Mouse (Mus musculus): ENCODE measurements around the gene Svopl.

Gene Svopl

DNA sequence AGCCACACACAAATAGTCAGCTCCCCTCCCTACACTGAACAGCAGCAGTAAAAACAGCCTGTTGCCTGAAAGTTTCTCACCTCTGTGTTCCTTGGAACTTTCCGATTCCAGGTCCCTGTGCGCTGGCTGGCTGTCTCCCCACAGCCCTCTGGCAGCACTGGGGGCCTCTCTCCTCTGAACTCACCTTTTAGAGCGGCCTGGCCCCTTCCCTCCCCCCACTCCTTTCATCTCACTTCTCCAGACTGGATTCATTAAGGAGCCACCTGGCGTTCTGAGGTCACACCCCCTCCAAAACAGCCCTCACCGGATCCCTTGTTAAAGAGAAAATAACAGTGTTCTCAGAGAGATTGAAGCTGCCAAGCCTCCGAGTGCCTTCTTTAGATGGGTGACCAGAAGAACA is at the start of gene Svopl:
Svopl (minus strand) TSS at position 159 of the 400 bp plus-strand sequence.
- no peak for DNase-seq

GRCm38 (mm10) chr6:38094701-38095100 is 47.9 kb upstream of the Svopl start:
- no peak for DNase-seq

GRCm38 (mm10) chr6:38092539-38092938 is 45.7 kb upstream of the Svopl start:
- DNase-seq: no peak

DNA sequence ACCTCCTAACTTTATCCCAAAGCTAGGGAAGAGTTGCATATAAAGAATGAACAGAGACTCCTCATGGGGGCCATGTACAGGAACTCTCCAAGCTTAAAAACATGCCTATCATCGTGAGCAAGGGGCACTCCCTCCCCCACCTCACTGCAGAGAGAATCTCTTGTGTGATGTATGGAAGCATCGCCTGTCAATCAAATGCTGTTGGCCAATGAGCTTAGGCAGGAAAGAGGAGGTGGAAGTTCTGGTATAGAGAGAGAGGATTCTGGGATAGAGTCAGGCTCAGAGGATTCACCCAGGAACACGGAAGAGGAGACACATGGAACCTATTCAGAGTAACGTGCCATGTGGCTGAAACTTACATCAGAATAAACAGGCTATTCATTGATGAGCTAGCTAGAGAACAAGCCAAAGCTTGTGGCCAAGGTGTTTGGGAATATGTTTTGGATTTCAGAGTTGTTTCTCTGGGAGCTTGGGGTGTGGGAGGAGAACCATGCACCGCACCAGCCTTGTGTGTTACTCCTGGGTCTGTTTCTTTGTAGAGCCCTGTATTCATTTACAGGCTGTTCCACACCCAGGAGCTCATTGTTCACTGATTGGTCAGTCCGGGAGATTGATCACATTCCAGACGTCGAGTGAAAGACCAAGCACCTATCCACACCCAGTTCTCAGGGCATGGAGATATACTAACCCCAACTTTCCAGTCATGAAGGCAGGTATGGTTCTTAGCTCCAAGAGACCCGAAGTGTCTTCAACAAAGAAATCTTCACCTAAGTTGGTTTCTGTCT is 40.6 kb upstream of the Svopl start:
- no peak for DNase-seq

DNA sequence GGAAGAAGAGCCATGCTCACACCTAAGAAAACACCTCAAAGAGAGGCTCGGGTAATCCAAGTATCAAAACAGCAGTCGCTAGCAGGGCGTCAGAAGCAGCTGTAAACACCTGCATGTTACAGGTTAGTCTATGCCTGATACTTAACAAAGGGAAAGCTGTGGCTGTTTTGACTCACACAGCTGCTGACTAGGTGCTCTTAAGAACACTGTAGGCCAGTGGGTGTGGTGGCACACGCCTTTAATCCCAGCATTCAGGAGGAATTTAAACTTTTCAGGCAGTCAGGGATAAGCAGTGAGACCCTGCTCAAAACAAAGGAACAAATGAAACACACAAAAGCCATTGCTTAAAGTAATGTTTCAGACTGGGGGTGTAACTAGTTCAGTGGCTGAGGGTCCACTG is 36.4 kb upstream of the Svopl start:
- DNase-seq: no peak

- DNase-seq: no peak
Measured at GRCm38 (mm10) chr6:38081727-38082341, 35.0 kb upstream of the Svopl start.

DNA sequence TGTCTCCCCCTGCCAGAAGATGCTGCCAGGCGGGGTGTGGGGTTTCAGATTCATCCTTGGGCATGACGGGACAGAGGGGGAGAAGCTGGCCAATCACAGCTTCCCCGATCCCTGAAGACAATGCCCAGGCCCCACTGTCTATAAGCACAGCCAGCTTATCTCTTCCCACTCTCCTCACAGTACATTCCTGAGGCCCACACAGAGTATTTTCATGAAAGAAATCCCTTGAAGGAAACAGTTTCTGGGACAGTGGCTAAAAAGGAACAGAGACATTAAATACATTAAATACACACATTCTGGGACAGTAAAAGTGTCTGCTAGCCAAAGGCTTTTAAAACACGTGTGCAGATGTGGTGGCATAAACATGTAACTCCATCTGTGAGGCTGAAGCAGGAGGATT is 33.6 kb upstream of the Svopl start:
- DNase-seq: no peak

GRCm38 (mm10) chr6:38073592-38073991 is 26.8 kb upstream of the Svopl start:
- no peak for DNase-seq

- DNase-seq: no peak
Measured at GRCm38 (mm10) chr6:38072137-38072796, 25.5 kb upstream of the Svopl start.

DNA sequence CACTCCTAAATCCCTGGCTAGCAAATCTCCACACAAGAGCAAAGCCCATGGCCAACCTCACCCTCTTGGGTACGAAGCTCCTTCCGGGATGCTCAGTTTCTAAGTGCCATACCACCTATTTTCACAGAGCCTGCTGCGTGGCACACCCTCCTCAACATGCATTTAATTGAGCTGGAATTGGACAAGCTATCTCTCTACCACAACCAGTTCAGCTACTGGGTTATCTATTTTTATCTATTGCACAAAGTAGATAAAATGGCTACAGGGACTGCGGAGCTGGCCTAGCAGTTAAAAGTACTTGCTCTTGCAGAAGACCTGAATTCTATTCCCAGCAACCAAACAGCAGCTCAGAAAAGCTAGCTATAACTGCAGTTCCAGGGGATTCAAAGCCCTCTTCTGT is 24.5 kb upstream of the Svopl start:
- no peak for DNase-seq

DNA sequence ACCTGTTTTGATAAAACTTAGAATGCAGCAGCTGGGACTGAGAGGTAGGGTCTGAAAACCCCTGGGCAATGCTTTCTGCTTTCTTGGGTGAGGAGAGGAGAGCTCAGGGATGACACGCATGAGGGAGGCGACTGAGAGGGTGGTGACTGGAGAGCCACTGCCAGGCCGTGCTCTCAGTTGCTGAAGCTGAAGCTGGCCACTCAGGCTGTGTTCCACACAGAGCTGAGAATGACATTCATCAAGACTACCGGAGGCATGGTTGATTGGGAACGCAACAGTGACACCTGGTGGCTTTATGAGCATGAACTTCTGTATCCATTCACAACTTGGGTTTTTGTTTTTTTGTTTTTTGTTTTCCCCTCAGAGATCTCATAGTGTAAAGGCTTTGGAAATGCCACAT is 19.4 kb upstream of the Svopl start:
- peak; percentile 80 to 81 for DNase-seq

GRCm38 (mm10) chr6:38065501-38066122 is 18.8 kb upstream of the Svopl start:
- peak; percentile 54 to 64 for DNase-seq

GRCm38 (mm10) chr6:38065122-38065500 is 18.3 kb upstream of the Svopl start:
- DNase-seq: peak; percentile 95

GRCm38 (mm10) chr6:38064621-38065020 is 17.8 kb upstream of the Svopl start:
- DNase-seq: peak in 1 of 2 experiments; percentile 13

DNA sequence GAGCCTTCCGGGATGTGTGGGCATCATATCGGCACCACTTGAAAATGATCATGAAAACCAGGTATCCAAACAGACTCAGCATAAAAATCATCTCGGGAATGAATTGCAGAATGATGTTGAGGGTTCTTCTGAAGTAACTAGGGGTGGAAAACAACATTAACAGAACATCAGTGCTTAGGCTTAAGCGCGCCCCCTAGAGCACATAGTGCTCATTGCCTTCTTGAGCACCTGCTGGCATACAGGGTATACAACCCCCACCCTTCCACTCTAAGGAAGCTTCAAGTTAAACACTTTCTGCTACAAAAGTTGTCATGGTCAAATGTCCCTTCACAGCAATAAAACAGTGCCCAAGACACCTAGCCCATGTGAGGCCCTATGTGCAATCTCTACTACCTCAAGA is 12.0 kb upstream of the Svopl start:
- no peak for DNase-seq

GRCm38 (mm10) chr6:38055471-38056330 is 8.9 kb upstream of the Svopl start:
- DNase-seq: peak; percentile 11 to 36

- DNase-seq: no peak
Measured at GRCm38 (mm10) chr6:38049601-38050000, 2.8 kb upstream of the Svopl start.

DNA sequence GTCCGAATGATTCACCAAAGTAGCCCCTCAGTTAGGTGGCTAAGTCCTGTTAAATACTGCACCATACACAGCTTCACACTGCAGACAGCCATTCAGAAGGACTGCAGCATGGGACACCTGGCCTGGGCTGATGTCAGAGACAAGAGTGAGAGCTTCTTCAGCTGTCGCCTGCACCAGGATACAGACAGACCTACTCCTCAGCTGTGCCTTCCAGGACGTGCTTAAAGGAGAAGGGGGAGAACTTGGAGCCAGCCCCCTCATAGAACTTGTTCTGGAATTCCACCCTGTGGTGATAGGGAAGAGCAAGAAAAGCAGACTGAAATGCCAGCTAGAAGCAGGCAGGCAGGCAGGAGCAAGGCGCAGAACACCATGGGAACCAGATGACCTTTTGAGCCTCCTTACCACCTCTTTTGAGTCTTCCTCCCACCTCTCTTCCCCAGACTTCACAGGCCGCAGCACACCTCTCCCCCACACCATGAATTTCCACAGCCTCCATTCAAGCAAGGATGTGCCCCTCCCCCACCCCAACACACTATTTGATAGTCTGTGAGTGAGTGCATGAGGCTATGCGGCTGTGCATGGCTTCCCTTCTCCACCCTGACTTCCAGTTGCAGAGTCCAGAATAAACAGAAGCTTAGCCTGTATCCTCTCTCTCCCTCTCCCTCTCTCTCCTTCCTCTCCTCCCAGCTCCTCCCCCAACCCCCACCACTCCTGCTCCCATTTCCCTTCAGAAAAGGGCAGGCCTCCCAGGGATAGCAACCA is 2.2 kb upstream of the Svopl start:
- peak in 1 of 2 experiments; percentile 10 for DNase-seq

DNA sequence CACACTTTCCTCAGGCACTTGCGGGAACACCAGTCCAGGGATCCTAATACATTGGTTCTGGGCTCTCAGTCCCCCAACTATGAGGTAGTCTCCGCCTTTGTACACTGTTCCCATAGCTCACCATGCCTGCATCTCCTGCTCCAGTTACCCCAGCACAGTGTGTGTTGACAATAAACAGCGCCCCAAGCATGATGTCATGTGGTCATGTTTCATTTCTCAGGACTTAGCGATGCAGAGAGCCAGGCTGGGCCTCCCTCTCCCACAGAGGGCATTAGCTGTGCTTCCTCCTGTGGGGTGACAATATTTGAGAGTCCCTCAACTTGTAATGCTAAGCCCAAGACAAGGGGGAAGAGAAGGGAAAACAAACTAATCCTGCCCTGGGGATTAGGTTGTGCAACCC is 1.2 kb upstream of the Svopl start:
- DNase-seq: no peak

DNA sequence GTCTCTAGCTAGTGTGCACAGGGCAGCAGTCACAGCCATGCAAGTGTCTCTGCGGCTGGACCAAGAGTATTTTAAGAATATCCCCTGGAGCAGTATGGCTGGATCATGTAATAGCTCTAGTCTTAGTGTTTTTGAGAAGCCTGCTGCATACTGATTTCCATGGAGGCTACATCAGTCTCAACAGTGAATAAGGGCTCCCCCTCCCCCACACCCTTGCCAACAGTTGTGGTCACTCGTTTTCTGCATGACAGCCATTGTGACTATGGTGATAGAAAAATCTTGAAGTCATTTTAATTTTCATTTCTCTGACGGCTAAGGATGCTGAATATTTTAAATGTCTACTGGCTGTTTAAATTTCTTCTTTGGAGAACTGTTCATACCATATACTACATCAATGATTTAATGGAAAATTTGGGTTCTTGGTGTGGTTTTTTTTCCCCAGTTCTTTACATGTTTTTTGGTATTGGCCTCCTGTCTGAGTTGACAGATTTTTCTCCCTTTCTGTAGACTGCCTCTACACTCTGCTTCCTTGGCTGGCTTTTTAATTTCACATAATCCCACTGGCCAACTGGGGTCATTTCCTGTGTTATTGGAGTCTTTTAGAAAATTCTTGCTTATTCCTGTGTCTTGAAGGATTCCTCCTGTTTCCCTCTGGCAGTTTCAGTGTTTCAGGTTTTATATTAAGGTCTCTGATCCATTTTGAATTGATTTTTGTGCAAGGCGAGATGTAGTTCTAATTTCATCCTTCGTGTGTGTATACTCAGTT is 13.8 kb downstream of the Svopl start:
- peak in 1 of 2 experiments; percentile 16 for DNase-seq
